Mouse (Mus musculus) forebrain, embryonic 13.5 days (tissue): Measurements from ENCODE around the gene Hmgcl. TPM values are rescaled to one million over a fixed set of nuclear protein-coding genes. Genes with fewer than 3 reads are reported as not detected.

Experiments used
- ATAC-seq: fragments of 200-750 bp; cut with Nextera tagmentation; 2 replicates; pipeline ENCODE4 v1.8.0; 2017
- H3K27ac ChIP-seq: fragments of 300-500 bp; sonication (generic); 2 replicates; pipeline ENCODE4 v1.5.1; 2015; ENCODE audit warnings: inconsistent platforms, mild to moderate bottlenecking, moderate library complexity
- H3K27me3 ChIP-seq: fragments of 300-500 bp; sonication (generic); 2 replicates; pipeline ENCODE4 v1.6.1; 2015; ENCODE audit warnings: mild to moderate bottlenecking, inconsistent platforms
- H3K36me3 ChIP-seq: fragments of 300-500 bp; sonication (generic); 2 replicates; pipeline ENCODE4 v1.6.1; 2015; ENCODE audit warnings: mild to moderate bottlenecking, inconsistent platforms; ENCODE audit not compliant: poor library complexity, severe bottlenecking
- H3K4me1 ChIP-seq: fragments of 300-500 bp; sonication (generic); 2 replicates; pipeline ENCODE4 v1.6.1; 2015; ENCODE audit warnings: inconsistent platforms
- H3K4me2 ChIP-seq: fragments of 300-500 bp; sonication (generic); 2 replicates; pipeline ENCODE4 v1.6.1; 2015; ENCODE audit warnings: inconsistent platforms, mild to moderate bottlenecking, moderate library complexity
- H3K4me3 ChIP-seq: fragments of 300-500 bp; sonication (generic); 2 replicates; pipeline ENCODE4 v1.5.1; 2015; ENCODE audit warnings: mild to moderate bottlenecking, inconsistent platforms
- H3K9ac ChIP-seq: fragments of 300-500 bp; sonication (generic); 2 replicates; pipeline ENCODE4 v1.6.1; 2015; ENCODE audit warnings: mild to moderate bottlenecking, inconsistent platforms
- H3K9me3 ChIP-seq: fragments of 300-500 bp; sonication (generic); replicated peaks from 2 replicates; pipeline ENCODE4 v1.6.1; 2016; ENCODE audit warnings: inconsistent platforms
- WGBS: fragments of 180-500 bp; shearing (Covaris S2); methylation state at CpG from one replicate; pipeline ENCODE4 v1.1.7; 2015; 5-methylcytosine and 5-hydroxymethylcytosine counted together
- polyA plus RNA-seq: library from polyadenylated mRNA; unstranded; fragments of >200 nt; fragmentation: Nextera tagmentation; extraction: Ambion mirVana; gene quantifications from 2 replicates; pipeline ENCODE4 v1.2.1, GENCODE M21; 2015

Hmgcl gene
- polyA plus RNA-seq, 1 experiment from 2014 or later = 56.2 TPM

DNA sequence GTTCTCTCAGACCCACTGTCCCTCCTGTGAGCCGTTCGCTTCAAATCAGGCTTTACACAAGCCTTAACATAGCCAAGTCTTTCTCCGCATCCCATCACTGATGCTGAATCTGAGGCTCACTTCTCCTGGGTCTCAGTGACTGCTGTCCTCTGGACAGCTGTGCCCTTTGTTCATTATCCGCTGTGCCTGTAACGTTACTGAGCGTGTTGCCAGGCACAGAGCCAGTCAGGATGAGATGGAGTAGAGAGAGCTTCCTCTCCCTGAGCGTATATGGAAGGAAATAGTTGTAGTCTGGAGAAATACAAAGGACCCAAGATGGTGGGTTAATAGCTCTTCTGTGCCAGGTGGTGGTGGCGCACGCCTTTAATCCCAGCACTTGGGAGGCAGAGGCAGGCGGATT, 3.2 kb downstream of the Hmgcl start:
- no peak overlapping the region for H3K9ac ChIP-seq
- 85% methylated on average over 10 of the region's 10 CpGs for WGBS
- ATAC-seq = no peak
- no peak overlapping the region for H3K4me3 ChIP-seq
- H3K4me1 ChIP-seq = peaks cover 12% of the 10 kb centered on the region
- H3K36me3 ChIP-seq = peaks cover 24% of the 10 kb centered on the region
- H3K4me2 ChIP-seq = no peak overlapping the region
- peaks cover 5% of the 10 kb centered on the region; the same call in 1 of the 2 replicates for H3K9me3 ChIP-seq
- H3K27me3 ChIP-seq = no peaks in the 10 kb centered on the region
- H3K27ac ChIP-seq = no peak overlapping the region

DNA sequence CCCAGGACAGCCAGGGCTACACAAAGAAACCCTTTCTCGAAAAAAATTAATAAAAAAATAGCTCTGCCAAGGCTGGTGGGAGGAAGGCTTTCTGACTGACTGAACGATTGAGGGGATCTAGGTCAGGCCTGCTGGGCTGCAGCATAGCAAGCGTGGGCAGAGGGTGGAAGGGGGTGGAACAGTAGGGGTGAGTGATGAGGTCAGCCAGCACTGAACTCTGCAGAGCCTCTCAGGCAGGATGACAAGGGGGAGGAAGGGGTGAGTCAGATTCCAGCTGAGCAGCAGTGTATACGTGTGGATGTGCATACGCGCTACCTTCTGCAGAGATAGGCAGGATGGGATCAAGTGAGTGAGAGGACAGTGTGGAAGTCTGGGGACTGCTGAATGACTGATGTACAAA, 3.7 kb downstream of the Hmgcl start:
- Histone ChIP-seq H3K27me3 (no peaks in the 10 kb centered on the region), H3K4me2 (no peak overlapping the region), H3K9me3 (peaks cover 5% of the 10 kb centered on the region; the same call in 1 of the 2 replicates), H3K9ac (no peak overlapping the region), H3K36me3 (peaks cover 28% of the 10 kb centered on the region), H3K4me3 (no peak overlapping the region), H3K27ac (no peak overlapping the region), H3K4me1 (peaks cover 12% of the 10 kb centered on the region)
- WGBS = 79% methylated on average over 6 of the region's 6 CpGs
- no peak for ATAC-seq

- Histone ChIP-seq H3K4me1 (peaks cover 12% of the 10 kb centered on the region), H3K27me3 (no peaks in the 10 kb centered on the region), H3K9ac (no peak overlapping the region), H3K9me3 (peaks cover 5% of the 10 kb centered on the region; the same call in 1 of the 2 replicates), H3K4me3 (no peak overlapping the region), H3K4me2 (no peak overlapping the region), H3K36me3 (peaks cover 31% of the 10 kb centered on the region), H3K27ac (no peak overlapping the region)
- 88% methylated on average over 6 of the region's 6 CpGs for WGBS
- ATAC-seq = no peak
Measured at GRCm38 (mm10) chr4:135950365-135950764, 4.1 kb downstream of the Hmgcl start.

DNA sequence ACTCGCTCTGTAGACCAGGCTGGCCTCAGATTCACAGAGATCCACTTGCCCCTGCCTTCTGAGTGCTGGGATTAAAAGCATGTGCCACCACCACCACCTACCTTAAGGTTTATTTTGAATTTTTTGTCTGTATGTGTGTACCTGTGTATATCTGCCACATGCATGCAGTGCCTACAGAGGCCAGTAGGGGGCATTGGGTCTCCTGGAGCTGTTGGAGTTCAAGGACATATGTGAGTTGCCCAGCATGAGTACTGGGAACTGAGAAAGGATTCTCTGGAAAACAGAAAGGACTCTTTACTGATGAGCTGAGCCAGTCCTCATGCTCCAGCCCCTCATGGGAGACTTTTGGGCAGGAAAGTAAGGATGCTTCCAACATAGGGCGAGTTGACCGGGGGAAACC, 5.3 kb downstream of the Hmgcl start:
- no peak for ATAC-seq
- Histone ChIP-seq H3K4me1 (peaks cover 6% of the 10 kb centered on the region), H3K36me3 (peaks cover 41% of the 10 kb centered on the region), H3K4me3 (no peak overlapping the region), H3K9ac (no peak overlapping the region), H3K9me3 (peaks cover 5% of the 10 kb centered on the region; the same call in 1 of the 2 replicates), H3K27me3 (no peaks in the 10 kb centered on the region), H3K27ac (no peak overlapping the region), H3K4me2 (no peak overlapping the region)
- WGBS = 90% methylated on average over 3 of the region's 3 CpGs

DNA sequence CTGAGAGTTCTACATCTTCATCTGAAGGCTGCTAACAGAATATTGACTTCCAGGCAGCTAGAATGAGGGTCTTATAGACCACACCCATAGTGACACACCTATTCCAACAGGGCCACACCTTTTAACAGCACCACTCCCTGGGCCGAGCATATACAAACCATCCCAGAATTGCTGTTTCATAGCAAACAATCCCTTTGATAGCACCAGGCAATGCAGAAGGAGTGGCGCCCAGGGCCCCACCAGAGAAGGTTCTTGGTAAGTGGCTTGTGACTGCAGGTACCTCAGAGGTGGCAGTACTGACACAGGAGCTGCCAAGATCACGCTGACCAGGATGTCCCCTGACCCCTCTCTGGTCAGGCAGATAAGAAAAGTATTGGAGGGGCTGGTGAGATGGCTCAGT, 6.9 kb downstream of the Hmgcl start:
- Histone ChIP-seq H3K4me1 (0 out of 2 replicates have a peak, but pooled peaks cover 3% of the 10 kb centered on the region), H3K9ac (no peak overlapping the region), H3K27me3 (no peaks in the 10 kb centered on the region), H3K36me3 (peaks cover 52% of the 10 kb centered on the region), H3K4me2 (no peak overlapping the region), H3K9me3 (peaks cover 5% of the 10 kb centered on the region; the same call in 1 of the 2 replicates), H3K4me3 (no peak overlapping the region), H3K27ac (no peak overlapping the region)
- WGBS = 89% methylated on average over 3 of the region's 3 CpGs
- no peak for ATAC-seq

GRCm38 (mm10) chr4:135954241-135954640, 8.0 kb downstream of the Hmgcl start:
- Histone ChIP-seq H3K27me3 (no peaks in the 10 kb centered on the region), H3K9ac (no peak overlapping the region), H3K9me3 (peaks cover 5% of the 10 kb centered on the region; the same call in 1 of the 2 replicates), H3K36me3 (peaks cover 63% of the 10 kb centered on the region), H3K4me2 (no peak overlapping the region), H3K27ac (no peak overlapping the region), H3K4me3 (no peak overlapping the region), H3K4me1 (no peaks in the 10 kb centered on the region)
- 6% methylated on average over 2 of the region's 2 CpGs for whole genome bisulfite sequencing
- ATAC-seq = peak; percentile 38; the same call in 1 of the 2 replicates

DNA sequence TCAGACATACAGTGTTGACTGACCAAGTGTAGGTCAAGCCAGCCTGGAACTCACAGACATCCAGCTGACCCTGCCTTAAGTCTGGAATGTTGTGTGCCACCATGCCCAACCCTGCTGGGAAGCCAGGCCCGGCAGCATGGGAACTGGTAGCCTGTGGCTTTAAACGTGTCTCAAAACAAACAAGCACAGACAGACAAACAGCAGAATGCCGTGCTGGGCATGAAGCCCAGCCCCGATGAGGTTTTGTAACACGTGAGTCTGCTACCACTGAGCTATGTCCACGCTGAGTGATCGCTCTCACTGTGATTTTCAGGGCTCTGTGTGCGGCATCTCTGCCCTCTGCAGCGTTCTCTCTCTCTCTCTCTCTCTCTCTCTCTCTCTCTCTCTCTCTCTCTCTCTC, 9.6 kb downstream of the Hmgcl start:
- no peak overlapping the region for H3K9ac ChIP-seq
- no peak overlapping the region for H3K27ac ChIP-seq
- no peaks in the 10 kb centered on the region for H3K4me1 ChIP-seq
- H3K36me3 ChIP-seq = peaks cover 70% of the 10 kb centered on the region
- H3K27me3 ChIP-seq = no peaks in the 10 kb centered on the region
- H3K9me3 ChIP-seq = peaks cover 5% of the 10 kb centered on the region; the same call in 1 of the 2 replicates
- no peak overlapping the region for H3K4me2 ChIP-seq
- no peak overlapping the region for H3K4me3 ChIP-seq
- ATAC-seq = no peak
- WGBS = 84% methylated on average over 8 of the region's 9 CpGs

DNA sequence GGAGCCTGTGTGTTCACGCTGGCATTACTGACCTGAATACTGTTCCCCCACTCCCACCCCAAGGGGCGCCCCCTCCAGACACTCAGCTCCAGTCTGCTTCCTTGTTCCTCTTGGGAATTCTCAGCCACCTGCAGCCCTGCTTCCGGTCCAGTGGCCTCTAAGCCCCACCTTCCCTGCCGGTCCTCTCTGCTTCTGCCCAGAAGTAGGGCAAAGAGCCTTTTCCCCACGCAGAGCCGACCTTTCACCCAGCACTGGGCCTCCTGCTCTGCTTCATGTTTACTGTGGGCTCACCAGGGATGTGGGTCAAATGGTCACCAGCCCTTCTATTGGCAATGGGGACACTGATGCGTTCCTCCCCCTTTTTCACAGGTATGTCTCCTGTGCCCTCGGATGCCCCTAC, 12.1 kb downstream of the Hmgcl start:
- no peak overlapping the region for H3K4me2 ChIP-seq
- H3K27me3 ChIP-seq = no peaks in the 10 kb centered on the region
- peaks cover 7% of the 10 kb centered on the region for H3K4me1 ChIP-seq
- ATAC-seq = no peak
- no peaks in the 10 kb centered on the region for H3K9me3 ChIP-seq
- peaks cover 61% of the 10 kb centered on the region for H3K36me3 ChIP-seq
- whole genome bisulfite sequencing = 73% methylated on average over 8 of the region's 8 CpGs
- no peak overlapping the region for H3K27ac ChIP-seq
- no peak overlapping the region for H3K4me3 ChIP-seq
- H3K9ac ChIP-seq = no peak overlapping the region

- Histone ChIP-seq H3K27me3 (no peaks in the 10 kb centered on the region), H3K4me3 (no peak overlapping the region), H3K9ac (no peak overlapping the region), H3K9me3 (no peaks in the 10 kb centered on the region), H3K4me2 (no peak overlapping the region), H3K36me3 (peaks cover 54% of the 10 kb centered on the region), H3K27ac (no peak overlapping the region), H3K4me1 (peaks cover 21% of the 10 kb centered on the region)
- ATAC-seq = no peak
- 19% methylated on average over 5 of the region's 5 CpGs for WGBS
Measured at GRCm38 (mm10) chr4:135960717-135961116, 14.5 kb downstream of the Hmgcl start.

DNA sequence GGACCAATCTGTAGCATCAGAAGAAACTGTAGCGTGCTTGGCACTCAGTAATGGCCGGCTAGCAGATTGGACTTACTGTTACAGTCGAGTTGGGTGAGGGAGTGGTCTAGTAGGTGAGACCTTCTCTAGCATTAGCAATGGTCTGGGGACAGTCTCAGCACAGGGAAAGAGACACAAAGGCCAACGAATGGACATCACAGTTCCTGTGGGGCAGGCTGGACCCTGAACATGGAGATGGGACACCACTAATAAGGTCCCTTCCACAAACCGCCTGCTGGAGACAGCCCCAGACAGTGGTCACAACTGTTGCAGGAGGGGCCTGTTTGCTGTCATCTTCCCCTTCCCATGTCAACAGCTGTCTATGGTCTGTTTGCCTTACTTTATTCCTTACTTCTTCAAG, 15.5 kb downstream of the Hmgcl start:
- 88% methylated on average over 5 of the region's 5 CpGs for WGBS
- no peak overlapping the region for H3K27ac ChIP-seq
- no peak overlapping the region for H3K9ac ChIP-seq
- H3K4me3 ChIP-seq = no peak overlapping the region
- H3K27me3 ChIP-seq = no peaks in the 10 kb centered on the region
- no peaks in the 10 kb centered on the region for H3K9me3 ChIP-seq
- H3K36me3 ChIP-seq = peaks cover 56% of the 10 kb centered on the region
- H3K4me1 ChIP-seq = peaks cover 21% of the 10 kb centered on the region
- no peak overlapping the region for H3K4me2 ChIP-seq
- no peak for ATAC-seq

- H3K4me3 ChIP-seq = no peak overlapping the region
- 0 out of 2 replicates have a peak overlapping the region, but pooled peaks have one; percentile 84 for H3K9ac ChIP-seq
- no peak overlapping the region for H3K4me2 ChIP-seq
- no peak for ATAC-seq
- H3K27ac ChIP-seq = no peak overlapping the region
- H3K36me3 ChIP-seq = peaks cover 59% of the 10 kb centered on the region
- 84% methylated on average over 7 of the region's 7 CpGs for WGBS
- peaks cover 21% of the 10 kb centered on the region for H3K4me1 ChIP-seq
- H3K27me3 ChIP-seq = no peaks in the 10 kb centered on the region
- H3K9me3 ChIP-seq = no peaks in the 10 kb centered on the region
Measured at GRCm38 (mm10) chr4:135962198-135962597, 15.9 kb downstream of the Hmgcl start.

- H3K9ac ChIP-seq = peak overlapping the region; percentile 84
- no peaks in the 10 kb centered on the region for H3K27me3 ChIP-seq
- no peaks in the 10 kb centered on the region for H3K9me3 ChIP-seq
- peaks cover 21% of the 10 kb centered on the region for H3K4me1 ChIP-seq
- H3K27ac ChIP-seq = peak overlapping the region; percentile 75
- H3K36me3 ChIP-seq = peaks cover 62% of the 10 kb centered on the region
- 7% methylated on average over 15 of the region's 15 CpGs for WGBS
- H3K4me2 ChIP-seq = peak overlapping the region; percentile 87
- H3K4me3 ChIP-seq = peak overlapping the region; percentile 76
- peak; percentile 12 for ATAC-seq
Measured at GRCm38 (mm10) chr4:135962946-135963345, 16.7 kb downstream of the Hmgcl start.
